Mouse (Mus musculus): ENCODE measurements around the gene Cpz. TPM values are rescaled to one million over a fixed set of nuclear protein-coding genes. Genes with fewer than 3 reads are reported as not detected.

The Cpz gene
- 0.92 and 1.7 TPM in 2 replicates for polyA plus RNA-seq (2015; fragmentation: Nextera tagmentation; extraction: Ambion mirVana)

- H3K4me1 ChIP-seq (replicated peaks), result no peaks in the 10 kb centered on the region
- WGBS (ENCODE audit: insufficient replicate concordance), result 2% methylated on average over 29 of the region's 29 CpGs
- peaks cover 40% of the 10 kb centered on the region for H3K27me3 ChIP-seq
- no peak within 1 kb of the TSS for H3K4me2 ChIP-seq
- no peak within 1 kb of the TSS for H3K4me3 ChIP-seq (replicated peaks)
- ATAC-seq (ENCODE audit: insufficient read depth), result no peak
- no peaks in the 10 kb centered on the region for H3K9me3 ChIP-seq (replicated peaks)
- H3K36me3 ChIP-seq (replicated peaks), result no peaks in the 10 kb centered on the region
- no peak within 1 kb of the TSS for H3K9ac ChIP-seq
- H3K27ac ChIP-seq (replicated peaks), result no peak within 1 kb of the TSS
These were observed at the start of gene Cpz for GRCm38 (mm10) chr5:35525469-35526123. Cpz (minus strand) TSS chr5:35525698.

- peak; percentile 90 for ATAC-seq (ENCODE audit: insufficient read depth)
- peaks cover 16% of the 10 kb centered on the region for H3K4me1 ChIP-seq (replicated peaks)
- peak within 1 kb of the TSS; percentile 94 for H3K4me3 ChIP-seq (replicated peaks)
- WGBS (ENCODE audit: insufficient replicate concordance), result 4% methylated on average over 56 of the region's 56 CpGs
- H3K9ac ChIP-seq, result peak within 1 kb of the TSS; percentile 79
- no peaks in the 10 kb centered on the region for H3K9me3 ChIP-seq (replicated peaks)
- peak within 1 kb of the TSS; percentile 87 for H3K4me2 ChIP-seq
- no peak within 1 kb of the TSS; the same call in 1 of the 2 replicates for H3K27ac ChIP-seq (replicated peaks)
- peaks cover 35% of the 10 kb centered on the region for H3K36me3 ChIP-seq (replicated peaks)
- no peaks in the 10 kb centered on the region for H3K27me3 ChIP-seq
These were observed 49.4 kb upstream of the Cpz start, which contains the start of gene Trmt44 for GRCm38 (mm10) chr5:35574653-35575599. Trmt44 (minus strand) TSS chr5:35575070.

- no peaks in the 10 kb centered on the region for H3K9me3 ChIP-seq (replicated peaks)
- no peak for ATAC-seq (ENCODE audit: insufficient read depth)
- H3K4me2 ChIP-seq, result no peak overlapping the region
- no peaks in the 10 kb centered on the region for H3K27me3 ChIP-seq
- 75% methylated on average over 6 of the region's 6 CpGs for whole genome bisulfite sequencing (ENCODE audit: insufficient replicate concordance)
- peaks cover 16% of the 10 kb centered on the region for H3K4me1 ChIP-seq (replicated peaks)
- H3K4me3 ChIP-seq (replicated peaks), result no peak overlapping the region
- H3K36me3 ChIP-seq (replicated peaks), result peaks cover 66% of the 10 kb centered on the region
- H3K27ac ChIP-seq (replicated peaks), result no peak overlapping the region
- no peak overlapping the region for H3K9ac ChIP-seq
These were observed 46.0 kb upstream of the Cpz start for GRCm38 (mm10) chr5:35571546-35571945.

- Histone ChIP-seq H3K36me3 (replicated peaks) (peaks cover 95% of the 10 kb centered on the region), H3K9ac (no peak overlapping the region), H3K27ac (replicated peaks) (no peak overlapping the region), H3K9me3 (replicated peaks) (no peaks in the 10 kb centered on the region), H3K4me2 (no peak overlapping the region), H3K27me3 (no peaks in the 10 kb centered on the region), H3K4me1 (replicated peaks) (no peaks in the 10 kb centered on the region), H3K4me3 (replicated peaks) (no peak overlapping the region)
- no peak for ATAC-seq (ENCODE audit: insufficient read depth)
- WGBS (ENCODE audit: insufficient replicate concordance), result 75% methylated on average over 4 of the region's 4 CpGs
These were observed 41.1 kb upstream of the Cpz start for GRCm38 (mm10) chr5:35566632-35567031.

- 70% methylated on average over 9 of the region's 9 CpGs for WGBS (ENCODE audit: insufficient replicate concordance)
- Histone ChIP-seq H3K9me3 (replicated peaks) (no peaks in the 10 kb centered on the region), H3K4me2 (no peak overlapping the region), H3K4me1 (replicated peaks) (no peaks in the 10 kb centered on the region), H3K36me3 (replicated peaks) (peaks cover 92% of the 10 kb centered on the region), H3K9ac (no peak overlapping the region), H3K27me3 (no peaks in the 10 kb centered on the region), H3K4me3 (replicated peaks) (no peak overlapping the region), H3K27ac (replicated peaks) (no peak overlapping the region)
- no peak for ATAC-seq (ENCODE audit: insufficient read depth)
These were observed 39.7 kb upstream of the Cpz start for GRCm38 (mm10) chr5:35565217-35565616.

GRCm38 (mm10) chr5:35563449-35563848, 38.0 kb upstream of the Cpz start:
- 0% methylated on average over 1 of the region's 1 CpGs for WGBS (ENCODE audit: insufficient replicate concordance)
- H3K36me3 ChIP-seq (replicated peaks), result peaks cover 80% of the 10 kb centered on the region

GRCm38 (mm10) chr5:35562616-35563015, 37.1 kb upstream of the Cpz start:
- H3K27me3 ChIP-seq, result no peaks in the 10 kb centered on the region
- no peak overlapping the region for H3K27ac ChIP-seq (replicated peaks)
- H3K36me3 ChIP-seq (replicated peaks), result peaks cover 79% of the 10 kb centered on the region
- no peak overlapping the region for H3K4me2 ChIP-seq
- no peak overlapping the region for H3K4me3 ChIP-seq (replicated peaks)
- no peaks in the 10 kb centered on the region for H3K9me3 ChIP-seq (replicated peaks)
- H3K9ac ChIP-seq, result no peak overlapping the region
- no peaks in the 10 kb centered on the region for H3K4me1 ChIP-seq (replicated peaks)
- ATAC-seq (ENCODE audit: insufficient read depth), result no peak
- WGBS (ENCODE audit: insufficient replicate concordance), result 70% methylated on average over 2 of the region's 2 CpGs

More at GRCm38 (mm10) chr5:35563449-35563848, 38.0 kb upstream of the Cpz start:
- H3K9ac ChIP-seq, result no peak overlapping the region
- ATAC-seq (ENCODE audit: insufficient read depth), result no peak
- H3K4me2 ChIP-seq, result no peak overlapping the region
- no peaks in the 10 kb centered on the region for H3K9me3 ChIP-seq (replicated peaks)
- H3K27me3 ChIP-seq, result no peaks in the 10 kb centered on the region
- H3K4me3 ChIP-seq (replicated peaks), result no peak overlapping the region
- H3K4me1 ChIP-seq (replicated peaks), result no peaks in the 10 kb centered on the region
- H3K27ac ChIP-seq (replicated peaks), result no peak overlapping the region

GRCm38 (mm10) chr5:35559447-35559846, 33.9 kb upstream of the Cpz start:
- peaks cover 54% of the 10 kb centered on the region for H3K36me3 ChIP-seq (replicated peaks)
- no peak overlapping the region for H3K4me3 ChIP-seq (replicated peaks)
- no peak overlapping the region for H3K4me2 ChIP-seq
- no peaks in the 10 kb centered on the region for H3K27me3 ChIP-seq
- no peak overlapping the region for H3K9ac ChIP-seq
- no peaks in the 10 kb centered on the region for H3K4me1 ChIP-seq (replicated peaks)
- H3K27ac ChIP-seq (replicated peaks), result no peak overlapping the region
- H3K9me3 ChIP-seq (replicated peaks), result no peaks in the 10 kb centered on the region
- no peak for ATAC-seq (ENCODE audit: insufficient read depth)
- WGBS (ENCODE audit: insufficient replicate concordance), result 66% methylated on average over 8 of the region's 8 CpGs

- peaks cover 41% of the 10 kb centered on the region for H3K36me3 ChIP-seq (replicated peaks)
- H3K27ac ChIP-seq (replicated peaks), result no peak overlapping the region
- H3K4me3 ChIP-seq (replicated peaks), result no peak overlapping the region
- ATAC-seq (ENCODE audit: insufficient read depth), result no peak
- no peak overlapping the region for H3K9ac ChIP-seq
- H3K27me3 ChIP-seq, result no peaks in the 10 kb centered on the region
- 72% methylated on average over 13 of the region's 13 CpGs for WGBS (ENCODE audit: insufficient replicate concordance)
- H3K4me1 ChIP-seq (replicated peaks), result no peaks in the 10 kb centered on the region
- no peak overlapping the region for H3K4me2 ChIP-seq
- H3K9me3 ChIP-seq (replicated peaks), result no peaks in the 10 kb centered on the region
These were observed 32.6 kb upstream of the Cpz start for GRCm38 (mm10) chr5:35557946-35558621.

- no peak overlapping the region for H3K27ac ChIP-seq (replicated peaks)
- H3K4me1 ChIP-seq (replicated peaks), result no peaks in the 10 kb centered on the region
- 59% methylated on average over 7 of the region's 7 CpGs for WGBS (ENCODE audit: insufficient replicate concordance)
- no peak overlapping the region for H3K4me3 ChIP-seq (replicated peaks)
- no peak overlapping the region for H3K4me2 ChIP-seq
- ATAC-seq (ENCODE audit: insufficient read depth), result no peak
- H3K9ac ChIP-seq, result no peak overlapping the region
- H3K36me3 ChIP-seq (replicated peaks), result peaks cover 24% of the 10 kb centered on the region
- no peaks in the 10 kb centered on the region for H3K27me3 ChIP-seq
- no peaks in the 10 kb centered on the region for H3K9me3 ChIP-seq (replicated peaks)
These were observed 30.9 kb upstream of the Cpz start for GRCm38 (mm10) chr5:35556393-35556792.
